Mouse (Mus musculus): Measurements from ENCODE around the gene Osbpl10. TPM values are rescaled to one million over a fixed set of nuclear protein-coding genes. Genes with fewer than 3 reads are reported as not detected.

Gene Osbpl10
- polyA plus RNA-seq, 1 experiment = not detected

DNA sequence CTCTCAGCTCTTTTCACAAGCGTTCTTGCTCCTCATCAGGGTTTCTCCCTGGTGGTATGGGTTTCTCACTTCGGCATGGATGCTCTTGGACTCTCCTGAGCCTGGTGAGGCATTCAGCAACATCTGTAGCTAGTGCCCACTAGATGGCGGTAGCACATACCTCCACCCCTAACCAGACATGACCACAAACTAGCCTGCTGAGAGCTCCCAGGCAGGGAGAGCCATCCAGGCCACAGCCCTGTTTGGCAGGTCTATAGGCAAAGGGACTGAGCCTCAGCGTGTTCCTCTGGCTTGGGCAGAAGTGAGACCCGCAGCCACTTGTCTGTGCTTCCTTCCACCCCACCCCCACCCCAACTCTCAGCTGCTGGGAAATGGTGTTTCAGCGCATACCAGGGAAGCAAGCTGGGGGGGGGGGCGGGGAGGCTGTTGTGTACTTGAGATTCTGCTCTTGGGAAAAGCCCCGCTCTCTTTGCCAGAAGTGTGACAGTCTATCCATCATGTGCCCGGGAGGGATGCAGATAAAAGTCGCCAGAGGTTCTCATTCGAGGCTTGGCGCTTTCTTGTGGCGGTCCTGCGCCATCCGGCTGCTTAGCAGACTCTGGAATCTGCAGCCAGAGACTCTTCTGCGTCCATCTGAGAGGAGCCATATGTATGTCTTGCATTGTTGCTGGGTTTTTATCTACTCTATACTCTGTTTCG, 110.1 kb downstream of the Osbpl10 start:
- TF ChIP-seq GATA1 (IDR thresholded peaks at IDR 0.05; ENCODE audit: low read length) = no peak

DNA sequence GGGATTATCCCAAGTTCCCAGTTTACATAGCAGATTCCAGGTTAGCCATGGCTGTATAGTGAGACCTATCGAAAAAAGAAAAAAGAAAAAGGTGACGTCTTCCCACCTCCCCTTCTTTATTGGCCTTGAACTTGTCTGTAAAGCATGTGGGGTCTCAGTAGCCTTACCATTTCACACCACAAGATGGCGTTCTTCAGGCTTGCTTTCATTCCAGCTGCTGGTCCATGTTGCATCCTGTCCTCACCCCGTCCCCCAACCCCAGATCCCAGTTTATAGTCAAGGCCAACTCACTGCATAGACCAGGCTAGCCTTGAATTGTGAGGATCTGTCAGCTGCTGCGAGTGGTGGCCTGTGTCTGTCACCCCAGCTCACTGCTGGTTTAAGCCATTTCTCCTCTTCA, 111.3 kb downstream of the Osbpl10 start:
- no peak for TF ChIP-seq GATA1 (IDR thresholded peaks at IDR 0.05; ENCODE audit: low read length)

DNA sequence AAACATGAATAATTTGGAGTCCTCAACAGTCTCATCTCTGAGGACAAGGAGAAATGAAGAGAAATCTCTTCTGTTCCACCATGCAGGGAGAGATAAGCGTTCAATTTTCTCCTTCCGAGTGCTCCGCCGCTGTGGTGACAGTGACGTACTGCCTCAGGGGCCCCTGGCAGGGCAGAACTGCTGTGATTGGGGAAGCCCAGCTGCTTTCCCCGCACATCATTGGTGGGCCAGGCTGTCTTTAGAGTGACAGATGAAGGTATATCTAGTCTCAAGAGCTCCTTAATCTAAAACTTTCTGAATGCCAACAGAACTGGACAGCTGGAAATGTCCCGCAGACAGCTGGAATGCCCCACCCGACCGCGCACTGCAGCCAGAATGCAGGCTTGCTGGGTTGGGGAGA, 118.1 kb downstream of the Osbpl10 start:
- TF ChIP-seq GATA1 (IDR thresholded peaks at IDR 0.05; ENCODE audit: low read length) = no peak

DNA sequence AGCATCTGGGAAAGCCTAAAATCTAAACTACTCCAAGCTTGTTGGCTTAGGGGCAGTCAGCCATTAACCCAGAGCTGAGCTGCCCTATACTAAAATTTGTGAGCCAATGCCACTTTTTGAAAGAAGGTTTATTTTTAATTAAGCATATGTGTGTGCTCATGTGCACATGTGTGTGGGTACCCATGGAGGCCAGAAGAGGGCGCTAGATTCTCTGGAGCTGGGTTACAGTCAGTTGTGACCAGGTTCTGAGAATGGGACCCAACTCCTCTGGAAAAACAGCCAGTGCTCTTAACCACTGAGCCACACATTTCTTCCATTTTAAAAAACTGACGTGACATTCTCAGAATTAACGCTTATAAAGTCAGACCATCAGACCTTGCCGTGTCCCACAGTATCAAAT, 119.0 kb downstream of the Osbpl10 start:
- TF ChIP-seq GATA1 (IDR thresholded peaks at IDR 0.05; ENCODE audit: low read length) = no peak

DNA sequence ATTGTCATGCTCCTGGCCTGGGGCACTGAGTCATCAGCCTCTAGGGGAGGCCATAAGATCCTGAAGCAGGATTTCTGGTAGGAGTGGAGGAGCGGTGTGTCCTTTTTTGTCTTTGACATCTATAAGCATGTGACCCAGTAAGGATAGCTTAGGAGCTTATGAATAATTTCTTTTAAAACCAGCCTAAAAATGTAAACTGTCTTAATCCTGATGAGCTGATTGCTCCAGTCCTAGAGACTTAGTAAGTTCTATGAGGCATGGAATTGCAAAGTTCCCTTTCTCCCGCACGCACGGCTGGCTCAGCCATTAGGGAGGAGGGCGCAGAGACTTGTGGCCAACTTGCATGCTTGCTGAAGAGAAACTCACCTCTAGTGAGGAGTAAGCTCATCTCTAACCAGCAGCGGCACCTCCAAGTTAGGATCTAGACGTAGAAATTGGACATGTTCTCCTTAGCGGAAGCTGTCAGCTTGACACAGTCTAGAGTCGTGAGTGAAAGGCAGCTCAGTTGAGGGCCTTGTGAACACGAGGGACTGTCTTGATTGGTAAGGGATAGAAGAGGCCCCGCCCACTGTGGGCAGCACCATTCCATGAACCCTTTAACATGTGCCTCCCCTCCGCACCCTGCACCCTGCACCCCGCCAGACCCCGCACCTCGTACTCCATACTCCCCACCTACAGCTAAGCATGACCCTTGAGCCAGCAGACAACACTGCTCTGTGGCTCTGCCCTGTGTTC, 122.0 kb downstream of the Osbpl10 start:
- TF ChIP-seq GATA1 (IDR thresholded peaks at IDR 0.05; ENCODE audit: low read length) = no peak

DNA sequence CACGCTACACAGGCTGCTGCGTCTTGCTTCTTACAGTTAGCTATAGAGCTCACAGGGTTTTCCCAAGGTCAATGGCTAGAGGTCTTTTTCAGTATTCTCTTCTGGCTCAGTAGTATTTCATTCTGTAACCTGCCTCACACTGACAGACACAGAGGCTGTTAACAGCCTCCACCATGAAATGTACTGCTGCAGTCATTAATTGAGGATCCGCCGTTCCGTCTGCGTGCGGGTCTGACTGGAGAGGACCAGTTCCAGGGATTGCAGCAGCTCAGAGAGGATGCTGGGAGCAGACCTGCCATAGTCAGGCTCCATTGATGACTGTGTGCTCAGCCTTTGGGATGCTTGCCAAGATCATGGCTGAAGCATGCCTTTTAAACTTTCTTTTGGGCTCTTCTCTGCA, 129.1 kb downstream of the Osbpl10 start:
- no peak for TF ChIP-seq GATA1 (IDR thresholded peaks at IDR 0.05; ENCODE audit: low read length)

DNA sequence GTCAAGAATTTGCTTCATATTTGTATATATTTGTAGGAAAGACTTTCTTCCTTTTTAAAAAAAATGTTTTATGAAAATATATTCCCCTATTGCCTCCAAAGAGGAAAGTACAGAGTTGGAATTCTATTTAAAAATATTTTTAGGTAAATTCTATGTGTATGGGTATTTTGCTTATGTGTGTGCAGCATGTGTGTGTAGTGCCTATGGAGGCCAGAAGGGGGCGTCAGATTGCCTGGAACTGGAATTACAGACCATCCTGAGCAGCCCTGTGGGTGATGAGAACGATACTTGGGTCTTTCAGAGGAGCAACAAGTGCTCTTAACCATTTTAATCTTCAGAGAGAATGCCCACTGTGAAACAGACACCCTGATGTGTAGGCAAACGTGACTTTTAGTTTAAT, 132.3 kb downstream of the Osbpl10 start:
- TF ChIP-seq GATA1 (IDR thresholded peaks at IDR 0.05; ENCODE audit: low read length) = no peak

DNA sequence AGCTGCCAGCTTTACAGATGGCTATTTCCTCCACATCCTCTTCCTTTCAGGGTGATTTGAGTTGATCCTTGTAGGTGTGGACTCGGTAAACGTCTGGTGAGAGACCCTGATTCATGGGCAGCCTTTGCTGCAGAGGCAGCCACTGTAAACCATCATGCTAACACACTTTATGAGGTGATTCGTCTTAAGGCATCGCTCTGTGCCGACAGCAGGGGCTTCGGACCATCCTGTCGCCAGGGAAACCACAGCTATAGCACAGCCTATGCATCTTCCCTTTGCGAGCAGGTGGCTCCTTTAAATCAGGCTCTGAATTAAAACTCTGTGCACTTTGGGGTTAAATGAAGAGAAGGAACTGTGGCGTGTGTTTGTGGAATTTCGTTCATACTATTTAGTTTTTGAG, 138.9 kb downstream of the Osbpl10 start:
- no peak for TF ChIP-seq GATA1 (IDR thresholded peaks at IDR 0.05; ENCODE audit: low read length)

DNA sequence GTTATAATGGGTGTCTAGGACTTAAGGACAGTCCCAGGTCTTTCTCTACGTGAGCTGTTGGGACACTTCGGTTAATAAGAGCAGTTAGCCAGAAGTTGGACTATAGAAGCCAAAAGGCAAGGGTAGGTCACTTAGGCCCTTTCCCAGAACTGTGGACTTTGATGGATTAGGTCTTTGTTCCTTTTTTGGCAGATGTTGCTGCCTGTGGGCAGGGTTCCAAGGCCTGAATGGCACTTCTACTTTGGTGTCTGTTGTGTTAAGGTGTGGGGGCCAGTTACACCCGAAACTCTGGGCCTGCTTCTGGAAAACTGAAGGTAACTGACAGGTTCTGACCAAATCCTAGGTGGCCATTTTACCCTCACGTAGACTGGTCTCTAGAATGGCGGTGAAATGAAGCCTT, 141.9 kb downstream of the Osbpl10 start:
- TF ChIP-seq GATA1 (IDR thresholded peaks at IDR 0.05; ENCODE audit: low read length) = no peak

DNA sequence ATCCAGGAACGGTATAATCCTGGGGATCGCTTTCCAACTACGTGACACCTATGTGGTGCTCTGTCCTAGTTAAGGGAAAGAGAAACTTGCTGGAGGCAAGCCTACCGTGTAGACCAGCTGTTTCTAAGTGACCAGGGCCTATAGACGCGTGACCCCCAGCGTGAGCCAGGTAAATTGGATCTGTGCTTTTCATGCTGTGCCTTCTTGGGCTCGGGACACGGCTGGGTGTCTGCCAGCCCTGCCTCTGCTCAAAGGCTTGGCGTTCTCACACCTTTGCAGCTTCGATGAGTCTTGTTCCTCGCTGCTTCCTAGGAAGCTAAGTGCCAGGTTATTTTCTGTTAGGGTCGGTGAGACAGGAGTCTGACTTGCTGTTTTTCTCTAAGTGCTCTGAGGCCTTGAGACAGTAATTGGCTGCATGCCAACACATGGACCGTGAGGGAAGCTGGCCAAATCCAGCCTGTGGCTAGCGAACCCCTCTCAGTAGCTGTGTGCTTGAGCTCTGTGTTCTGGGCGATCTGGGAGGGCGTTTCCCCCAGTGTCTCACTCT, 142.4 kb downstream of the Osbpl10 start:
- no peak for TF ChIP-seq GATA1 (IDR thresholded peaks at IDR 0.05; ENCODE audit: low read length)

DNA sequence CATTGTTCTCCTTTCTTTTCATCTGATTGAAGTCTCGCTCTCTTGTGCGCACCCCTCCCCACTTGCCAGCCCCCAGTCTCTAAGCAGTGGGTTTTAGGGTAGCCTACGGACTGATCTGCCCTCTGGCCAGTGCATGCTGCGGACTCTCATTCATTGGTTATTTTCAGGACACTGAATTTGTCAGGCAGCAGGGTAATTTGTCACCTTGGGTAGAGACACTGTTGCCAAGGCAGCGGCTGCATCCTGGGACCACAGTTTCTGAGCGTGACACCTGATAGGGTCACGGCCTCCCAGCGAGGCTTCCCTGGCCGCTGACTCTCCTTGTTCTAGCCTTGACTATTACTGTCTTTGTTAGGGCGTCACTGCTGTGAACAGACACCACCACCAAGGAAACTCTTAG, 149.0 kb downstream of the Osbpl10 start:
- TF ChIP-seq GATA1 (IDR thresholded peaks at IDR 0.05; ENCODE audit: low read length) = no peak

DNA sequence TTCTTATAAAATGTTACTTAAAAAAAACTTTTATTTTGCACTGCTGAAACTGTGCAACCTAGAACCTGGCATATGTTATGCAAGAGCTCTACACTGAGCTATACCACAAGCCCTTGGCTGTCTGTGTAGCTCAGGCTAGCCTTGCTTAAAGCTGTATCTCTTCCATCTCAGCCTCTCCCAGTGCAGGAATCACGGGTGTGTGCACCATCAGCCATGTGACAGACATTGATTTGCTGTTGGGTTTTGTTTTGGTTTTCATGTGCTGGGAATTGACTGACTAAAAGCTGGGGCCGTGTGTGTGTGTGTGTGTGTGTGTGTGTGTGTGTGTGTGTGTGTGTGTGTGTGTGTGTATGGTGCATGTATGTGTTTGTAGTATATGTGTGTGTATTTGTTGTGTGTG, 155.6 kb downstream of the Osbpl10 start:
- TF ChIP-seq GATA1 (IDR thresholded peaks at IDR 0.05; ENCODE audit: low read length) = no peak

DNA sequence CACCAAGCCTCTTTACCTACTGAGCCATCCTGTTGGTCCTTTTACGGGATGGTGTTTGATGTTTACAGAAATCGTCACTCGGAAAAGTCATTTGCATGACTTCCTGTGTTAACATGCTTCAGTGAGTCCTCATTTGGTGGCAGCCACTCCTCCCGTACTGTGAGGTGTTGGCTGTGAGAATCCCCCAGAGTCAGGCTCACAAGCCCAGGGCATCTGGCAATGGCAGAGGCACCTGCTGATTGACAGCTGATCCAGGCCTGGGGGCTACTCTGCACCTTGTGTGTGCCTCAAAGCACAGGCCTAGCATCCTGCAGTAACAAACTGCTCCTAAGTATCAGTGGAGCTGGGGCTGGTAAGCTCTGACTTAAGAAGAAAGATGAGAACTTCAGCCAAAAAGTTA, 156.4 kb downstream of the Osbpl10 start:
- TF ChIP-seq GATA1 (IDR thresholded peaks at IDR 0.05; ENCODE audit: low read length) = no peak

DNA sequence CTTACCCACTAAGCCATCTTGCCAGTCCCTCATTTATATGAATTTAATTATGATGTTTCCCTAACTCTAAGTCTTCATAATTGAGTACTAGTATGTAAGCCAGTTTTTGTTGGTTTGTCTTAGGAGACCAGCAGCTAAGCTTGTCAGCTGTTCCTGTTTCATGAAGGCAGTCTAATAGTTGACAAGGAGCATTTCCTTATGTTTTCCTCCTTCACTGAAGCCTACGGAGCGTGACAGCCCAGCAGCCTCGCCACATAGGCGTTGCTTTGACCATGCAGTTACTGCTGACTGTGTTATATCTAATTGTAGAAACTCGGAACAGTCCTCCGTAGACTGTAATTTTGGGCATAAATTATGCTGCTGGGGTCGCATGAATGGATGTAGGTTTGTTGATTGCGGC, 157.0 kb downstream of the Osbpl10 start:
- no peak for TF ChIP-seq GATA1 (IDR thresholded peaks at IDR 0.05; ENCODE audit: low read length)

DNA sequence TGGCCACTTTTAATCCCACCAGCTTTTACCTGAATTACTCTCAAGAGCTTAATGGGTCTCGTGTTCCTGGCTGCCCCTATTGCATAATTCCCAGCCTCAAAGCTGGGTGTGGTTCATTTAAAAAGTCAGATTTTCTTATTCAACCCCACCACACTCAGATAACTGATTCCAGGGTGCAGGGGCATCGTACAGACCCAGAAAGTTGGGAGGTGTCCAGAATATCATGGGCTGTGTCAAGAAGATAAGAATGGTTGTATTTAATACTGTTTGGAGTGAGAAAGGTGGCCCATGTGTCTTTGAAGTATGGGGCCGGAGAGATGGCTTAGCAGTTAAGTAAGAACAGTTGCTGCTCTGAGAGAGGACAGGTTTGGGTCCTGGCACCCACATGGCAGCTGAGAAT, 159.5 kb downstream of the Osbpl10 start:
- TF ChIP-seq GATA1 (IDR thresholded peaks at IDR 0.05; ENCODE audit: low read length) = no peak

DNA sequence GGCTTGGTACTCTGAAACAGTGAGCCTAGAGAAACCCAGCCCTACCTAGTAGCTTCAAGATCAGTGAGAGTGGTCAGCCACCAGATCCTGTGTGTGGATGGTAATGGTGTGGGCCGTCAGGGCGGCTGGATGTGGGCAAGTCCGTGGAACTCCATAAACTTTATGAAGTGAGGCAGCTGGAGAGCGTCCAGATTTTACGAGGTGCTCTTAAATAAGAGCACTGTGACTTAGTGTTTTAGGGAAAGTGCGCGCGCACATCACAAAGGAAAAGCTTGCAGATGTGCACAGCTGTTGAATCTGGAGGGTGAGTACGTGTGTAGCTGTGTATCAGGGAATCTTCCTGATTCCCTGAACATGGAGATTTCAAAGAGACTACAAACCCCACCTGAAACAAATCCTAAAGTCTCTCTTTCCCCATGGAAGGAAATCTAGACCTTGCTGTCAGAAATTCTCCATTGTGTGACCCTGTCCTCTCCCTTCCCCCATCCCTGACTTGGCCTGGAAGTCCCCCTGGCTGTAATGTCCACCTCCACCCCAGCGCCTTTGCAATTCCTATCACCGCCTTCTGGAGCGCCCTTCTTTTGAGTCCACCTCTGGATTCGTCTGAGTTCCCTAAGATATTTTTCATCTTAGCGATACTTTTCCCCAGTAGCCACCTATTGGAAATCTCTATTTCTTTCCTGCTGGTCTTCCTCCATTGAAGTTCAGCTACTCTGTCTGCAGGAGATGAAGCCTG, 161.4 kb downstream of the Osbpl10 start:
- no peak for TF ChIP-seq GATA1 (IDR thresholded peaks at IDR 0.05; ENCODE audit: low read length)

Measured in G1E-ER4 (cell line).